Mouse (Mus musculus): ENCODE measurements around the gene Rasal1. TPM values are rescaled to one million over a fixed set of nuclear protein-coding genes. Genes with fewer than 3 reads are reported as not detected.

Rasal1 gene
- polyA plus RNA-seq, 1 experiment from 2014 or later, result 1.8 TPM

DNA sequence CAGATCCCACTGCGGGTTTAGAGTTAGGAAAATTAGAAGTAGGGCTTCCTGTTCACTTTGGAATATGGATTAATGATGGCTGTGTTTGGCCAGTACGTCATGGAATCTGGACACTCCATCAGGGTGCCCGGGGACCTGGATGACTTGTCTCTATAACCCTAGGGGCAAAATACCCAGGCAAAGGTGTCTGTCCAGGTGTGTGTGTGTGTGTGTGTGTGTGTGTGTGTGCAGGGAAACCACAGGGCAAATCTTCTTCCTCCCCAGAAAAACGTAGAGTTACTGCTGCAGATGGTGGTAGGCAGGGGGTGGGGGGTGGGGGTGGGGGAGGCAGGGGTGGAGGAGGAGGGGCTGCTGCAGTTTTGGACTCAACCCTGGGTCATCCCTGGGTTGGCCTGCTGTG lies 1.3 kb upstream of the Rasal1 start:
- Histone ChIP-seq H3K27ac (ENCODE audit: low read length) (no peak overlapping the region), H3K4me2 (ENCODE audit: low read depth, low read length) (no peak overlapping the region), H3K27me3 (replicated peaks; ENCODE audit: control insufficient read depth, insufficient read depth, low read length) (peaks cover 23% of the 10 kb centered on the region), H3K36me3 (ENCODE audit: control insufficient read depth, insufficient read depth, low read length) (no peaks in the 10 kb centered on the region), H3K9ac (ENCODE audit: low read depth, low read length) (no peak overlapping the region), H3K4me3 (ENCODE audit: low read length) (no peak overlapping the region), H3K9me3 (ENCODE audit: control insufficient read depth, low read length) (no peaks in the 10 kb centered on the region), H3K4me1 (ENCODE audit: control insufficient read depth, insufficient read depth, low read length) (peaks cover 15% of the 10 kb centered on the region)
- WGBS, result 58% methylated on average over 4 of the region's 4 CpGs
- no peak for ATAC-seq

DNA sequence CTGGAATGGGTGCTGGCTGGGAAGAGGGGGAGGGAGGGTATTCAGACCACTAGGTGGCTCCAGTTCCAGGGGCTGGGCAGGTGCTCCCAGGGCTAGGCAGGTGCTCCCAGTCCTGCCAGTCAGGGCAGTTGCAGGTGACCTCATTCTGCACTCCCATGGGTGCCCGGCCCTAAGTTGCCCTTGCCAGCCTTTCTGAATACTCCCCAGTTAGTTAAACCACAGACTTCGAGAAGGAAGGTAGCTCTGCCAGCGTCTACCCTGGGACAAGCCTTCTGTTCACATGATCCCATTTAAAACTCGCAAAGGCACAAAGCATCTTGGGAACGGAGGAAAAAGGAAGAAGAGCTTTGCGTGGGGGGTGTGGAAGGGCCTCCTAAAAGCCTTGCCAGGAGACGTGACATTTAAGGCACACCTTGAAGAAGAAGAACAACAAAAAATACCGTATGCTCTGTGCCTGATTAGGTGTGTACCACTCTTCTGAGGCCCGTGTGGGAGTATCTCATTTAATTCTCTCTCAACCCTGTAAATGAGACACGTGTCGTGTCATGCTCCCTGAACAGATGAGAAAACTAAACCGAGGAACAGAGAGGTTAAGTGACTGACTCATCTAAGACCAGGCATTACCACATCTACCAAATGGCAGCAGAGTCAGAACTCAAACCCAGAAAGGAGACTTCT lies 659 bp upstream of the Rasal1 start:
- WGBS, result 41% methylated on average over 12 of the region's 12 CpGs
- Histone ChIP-seq H3K9ac (ENCODE audit: low read depth, low read length) (no peak overlapping the region), H3K36me3 (ENCODE audit: control insufficient read depth, insufficient read depth, low read length) (no peaks in the 10 kb centered on the region), H3K4me2 (ENCODE audit: low read depth, low read length) (peak overlapping the region; percentile 78; the same call in 1 of the 2 replicates), H3K4me3 (ENCODE audit: low read length) (no peak overlapping the region), H3K9me3 (ENCODE audit: control insufficient read depth, low read length) (no peaks in the 10 kb centered on the region), H3K4me1 (ENCODE audit: control insufficient read depth, insufficient read depth, low read length) (peaks cover 15% of the 10 kb centered on the region), H3K27me3 (replicated peaks; ENCODE audit: control insufficient read depth, insufficient read depth, low read length) (peaks cover 23% of the 10 kb centered on the region), H3K27ac (ENCODE audit: low read length) (no peak overlapping the region)
- no peak for ATAC-seq

DNA sequence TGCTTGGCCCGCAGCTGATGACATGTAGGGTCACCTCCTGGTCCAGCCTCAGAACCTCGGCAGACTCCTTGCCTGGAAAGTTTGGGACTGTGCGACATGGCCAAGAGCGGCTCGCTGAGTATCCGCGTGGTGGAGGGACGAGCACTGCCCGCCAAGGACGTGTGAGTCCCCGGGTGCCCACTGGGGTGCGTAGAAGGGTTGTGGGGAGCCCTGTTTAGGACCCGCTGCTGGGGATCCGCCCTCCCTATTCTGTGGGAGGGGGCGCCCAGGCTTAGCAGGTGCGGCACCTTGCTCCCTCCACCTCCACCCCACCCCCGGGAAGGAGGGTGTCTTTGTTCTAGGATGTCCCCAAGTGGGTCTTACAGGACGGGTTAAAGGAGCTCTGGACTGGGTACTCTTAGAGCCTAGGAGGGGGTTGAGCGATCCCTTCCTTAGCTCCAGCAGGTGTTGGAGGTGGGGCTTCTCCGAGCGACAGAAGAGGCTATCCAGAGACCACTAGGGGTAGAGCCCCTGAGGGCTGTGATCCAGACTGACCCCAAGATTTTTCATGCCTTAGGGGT lies 842 bp downstream of the Rasal1 start:
- no peaks in the 10 kb centered on the region for H3K36me3 ChIP-seq (ENCODE audit: control insufficient read depth, insufficient read depth, low read length)
- peak overlapping the region; percentile 48; the same call in 1 of the 2 replicates for H3K9ac ChIP-seq (ENCODE audit: low read depth, low read length)
- WGBS, result 3% methylated on average over 21 of the region's 21 CpGs

DNA sequence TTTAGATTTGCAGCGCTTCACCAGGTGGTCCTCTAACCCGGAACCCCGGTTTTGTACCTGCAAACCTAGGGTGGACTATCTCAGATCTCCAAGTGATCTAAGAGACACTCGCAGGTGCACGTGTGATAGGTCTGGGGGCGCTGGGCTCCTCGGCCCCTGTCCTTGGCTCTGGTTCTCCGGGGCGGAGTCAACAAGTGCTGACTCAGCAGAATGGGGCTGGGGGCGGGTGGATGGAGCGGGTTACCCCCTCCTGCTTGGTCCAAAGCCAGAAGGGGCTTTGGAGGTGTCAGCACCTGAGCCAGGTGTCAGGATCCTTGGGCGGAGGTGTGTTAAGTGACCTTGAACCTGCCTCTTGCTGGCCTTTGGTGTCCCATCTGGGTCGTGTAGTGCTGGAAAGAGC lies 1.3 kb downstream of the Rasal1 start:
- peaks cover 15% of the 10 kb centered on the region for H3K4me1 ChIP-seq (ENCODE audit: control insufficient read depth, insufficient read depth, low read length)
- peaks cover 23% of the 10 kb centered on the region for H3K27me3 ChIP-seq (replicated peaks; ENCODE audit: control insufficient read depth, insufficient read depth, low read length)
- no peak overlapping the region for H3K4me3 ChIP-seq (ENCODE audit: low read length)
- H3K27ac ChIP-seq (ENCODE audit: low read length), result no peak overlapping the region
- no peak overlapping the region for H3K9ac ChIP-seq (ENCODE audit: low read depth, low read length)
- H3K9me3 ChIP-seq (ENCODE audit: control insufficient read depth, low read length), result no peaks in the 10 kb centered on the region
- no peak for ATAC-seq
- H3K4me2 ChIP-seq (ENCODE audit: low read depth, low read length), result no peak overlapping the region
- 24% methylated on average over 13 of the region's 13 CpGs for WGBS
- no peaks in the 10 kb centered on the region for H3K36me3 ChIP-seq (ENCODE audit: control insufficient read depth, insufficient read depth, low read length)

More for the DNA sequence above, 842 bp downstream of the Rasal1 start:
- peaks cover 15% of the 10 kb centered on the region for H3K4me1 ChIP-seq (ENCODE audit: control insufficient read depth, insufficient read depth, low read length)
- H3K9me3 ChIP-seq (ENCODE audit: control insufficient read depth, low read length), result no peaks in the 10 kb centered on the region
- ATAC-seq, result peak; percentile 8; the same call in 1 of the 2 replicates
- H3K4me2 ChIP-seq (ENCODE audit: low read depth, low read length), result peak overlapping the region; percentile 78
- no peak overlapping the region for H3K27ac ChIP-seq (ENCODE audit: low read length)
- H3K27me3 ChIP-seq (replicated peaks; ENCODE audit: control insufficient read depth, insufficient read depth, low read length), result peaks cover 23% of the 10 kb centered on the region
- peak overlapping the region; percentile 44 for H3K4me3 ChIP-seq (ENCODE audit: low read length)

DNA sequence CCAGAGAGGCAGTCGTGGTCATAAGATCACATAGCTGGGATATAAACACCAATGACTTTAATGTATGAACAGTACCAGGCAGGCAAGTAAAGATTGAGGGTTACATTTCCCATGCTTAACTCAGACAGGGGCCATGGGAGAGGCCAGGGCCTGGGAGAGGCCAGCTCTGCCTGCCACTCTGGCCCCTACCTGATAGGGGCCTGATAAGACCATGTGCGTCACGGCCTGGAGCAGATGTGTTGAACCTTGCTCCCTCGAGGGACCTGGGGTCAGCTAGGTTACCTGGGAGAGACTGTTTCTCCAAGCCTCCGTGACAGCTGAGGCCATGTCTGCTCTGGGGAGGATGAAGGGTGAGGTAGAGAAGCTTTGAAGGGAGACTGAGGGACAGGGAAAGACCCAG lies 2.6 kb downstream of the Rasal1 start:
- peaks cover 15% of the 10 kb centered on the region for H3K4me1 ChIP-seq (ENCODE audit: control insufficient read depth, insufficient read depth, low read length)
- no peak overlapping the region for H3K27ac ChIP-seq (ENCODE audit: low read length)
- H3K36me3 ChIP-seq (ENCODE audit: control insufficient read depth, insufficient read depth, low read length), result no peaks in the 10 kb centered on the region
- H3K27me3 ChIP-seq (replicated peaks; ENCODE audit: control insufficient read depth, insufficient read depth, low read length), result peaks cover 23% of the 10 kb centered on the region
- H3K4me3 ChIP-seq (ENCODE audit: low read length), result no peak overlapping the region
- ATAC-seq, result peak; percentile 76
- WGBS, result 42% methylated on average over 5 of the region's 5 CpGs
- H3K9me3 ChIP-seq (ENCODE audit: control insufficient read depth, low read length), result no peaks in the 10 kb centered on the region
- no peak overlapping the region for H3K4me2 ChIP-seq (ENCODE audit: low read depth, low read length)
- no peak overlapping the region for H3K9ac ChIP-seq (ENCODE audit: low read depth, low read length)

DNA sequence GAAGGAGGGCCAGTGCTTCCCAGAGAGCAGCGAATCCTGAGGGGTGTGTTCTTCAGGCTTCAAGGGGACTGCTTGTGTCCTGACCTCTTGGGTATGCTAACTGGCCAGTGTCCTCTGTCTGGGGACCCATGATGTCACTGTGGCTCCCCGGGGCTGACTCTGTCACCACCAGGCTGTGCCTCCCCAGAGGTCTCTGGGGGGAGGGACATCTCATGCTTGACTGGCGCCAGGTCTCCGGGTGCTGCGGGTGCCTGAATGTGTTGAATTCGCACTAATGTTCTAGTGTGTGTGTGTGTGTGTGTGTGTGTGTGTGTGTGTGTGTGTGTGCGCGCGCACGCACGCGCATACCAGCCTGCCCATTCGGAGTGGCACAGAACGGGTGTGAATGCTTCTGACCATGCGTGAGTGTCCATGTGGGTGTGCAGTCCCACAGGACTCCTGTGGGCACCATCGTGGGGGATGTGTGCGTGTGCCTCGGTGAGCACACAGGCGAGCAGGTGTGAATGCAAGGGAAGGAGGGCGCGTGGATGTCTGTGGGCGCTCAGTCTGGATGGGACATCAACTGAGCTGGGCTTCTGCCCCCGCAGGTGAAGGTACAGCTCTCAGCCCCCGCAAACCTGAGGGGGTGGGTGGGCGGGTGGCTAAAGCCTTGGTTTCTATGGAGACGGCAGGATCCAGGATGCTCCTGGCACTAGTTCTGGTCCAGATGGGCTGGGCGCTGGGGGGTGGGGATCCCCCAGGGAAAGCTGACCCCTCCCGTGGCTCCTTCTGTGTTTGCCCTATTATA lies 4.5 kb downstream of the Rasal1 start:
- no peak for ATAC-seq
- Histone ChIP-seq H3K27ac (ENCODE audit: low read length) (no peak overlapping the region), H3K27me3 (replicated peaks; ENCODE audit: control insufficient read depth, insufficient read depth, low read length) (peaks cover 19% of the 10 kb centered on the region), H3K36me3 (ENCODE audit: control insufficient read depth, insufficient read depth, low read length) (no peaks in the 10 kb centered on the region), H3K4me3 (ENCODE audit: low read length) (no peak overlapping the region), H3K9me3 (ENCODE audit: control insufficient read depth, low read length) (no peaks in the 10 kb centered on the region), H3K4me2 (ENCODE audit: low read depth, low read length) (no peak overlapping the region), H3K9ac (ENCODE audit: low read depth, low read length) (no peak overlapping the region), H3K4me1 (ENCODE audit: control insufficient read depth, insufficient read depth, low read length) (peaks cover 15% of the 10 kb centered on the region)
- 78% methylated on average over 28 of the region's 28 CpGs for WGBS

DNA sequence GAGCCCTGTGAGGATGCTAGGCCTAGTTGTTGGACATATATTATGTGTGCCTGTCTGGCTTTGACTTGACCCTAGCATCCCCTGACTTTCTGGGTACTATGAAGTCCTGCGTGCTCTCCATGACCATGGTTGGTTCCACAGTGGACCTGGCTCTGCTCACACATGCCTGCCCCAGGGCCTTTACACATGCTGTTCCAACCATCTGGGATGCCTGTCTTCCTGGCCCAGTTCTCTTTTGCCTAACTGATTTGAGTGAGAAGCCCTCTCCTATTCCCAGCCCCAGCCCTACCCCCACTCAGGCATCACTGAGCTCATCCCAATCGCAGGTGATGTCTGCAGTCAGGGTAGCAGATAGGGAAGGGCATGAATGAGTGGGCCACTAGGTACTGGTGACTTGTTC lies 5.3 kb downstream of the Rasal1 start:
- ATAC-seq, result no peak
- no peak overlapping the region for H3K4me2 ChIP-seq (ENCODE audit: low read depth, low read length)
- 91% methylated on average over 2 of the region's 2 CpGs for WGBS

DNA sequence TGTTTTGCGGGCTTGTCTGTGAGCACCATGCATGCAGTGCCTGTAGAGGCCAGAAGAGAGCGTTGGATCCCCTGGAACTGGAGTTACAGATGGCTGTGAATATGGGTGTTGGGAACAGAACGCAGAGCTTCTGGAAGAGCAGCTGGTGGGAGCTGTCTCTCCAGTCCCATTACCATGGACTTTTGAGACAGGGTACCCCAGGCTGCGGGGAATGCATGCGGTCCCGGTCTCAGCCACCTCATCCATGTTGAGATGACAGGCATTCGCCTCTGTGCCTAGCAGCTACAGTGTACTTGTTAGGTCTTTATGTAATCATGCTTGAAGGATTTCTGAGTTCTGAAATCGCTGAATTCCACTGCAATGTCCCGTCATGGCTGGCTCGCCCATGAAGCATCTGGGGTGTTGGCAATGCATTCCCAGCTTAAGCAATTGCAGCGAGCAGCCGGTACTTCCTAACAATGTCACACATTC lies 7.7 kb downstream of the Rasal1 start:
- 78% methylated on average over 12 of the region's 12 CpGs for WGBS

More for the DNA sequence above, 5.3 kb downstream of the Rasal1 start:
- H3K27ac ChIP-seq (ENCODE audit: low read length), result no peak overlapping the region
- no peak overlapping the region for H3K9ac ChIP-seq (ENCODE audit: low read depth, low read length)
- H3K4me3 ChIP-seq (ENCODE audit: low read length), result no peak overlapping the region
- H3K9me3 ChIP-seq (ENCODE audit: control insufficient read depth, low read length), result no peaks in the 10 kb centered on the region
- peaks cover 9% of the 10 kb centered on the region for H3K4me1 ChIP-seq (ENCODE audit: control insufficient read depth, insufficient read depth, low read length)
- H3K27me3 ChIP-seq (replicated peaks; ENCODE audit: control insufficient read depth, insufficient read depth, low read length), result peaks cover 13% of the 10 kb centered on the region
- H3K36me3 ChIP-seq (ENCODE audit: control insufficient read depth, insufficient read depth, low read length), result no peaks in the 10 kb centered on the region

DNA sequence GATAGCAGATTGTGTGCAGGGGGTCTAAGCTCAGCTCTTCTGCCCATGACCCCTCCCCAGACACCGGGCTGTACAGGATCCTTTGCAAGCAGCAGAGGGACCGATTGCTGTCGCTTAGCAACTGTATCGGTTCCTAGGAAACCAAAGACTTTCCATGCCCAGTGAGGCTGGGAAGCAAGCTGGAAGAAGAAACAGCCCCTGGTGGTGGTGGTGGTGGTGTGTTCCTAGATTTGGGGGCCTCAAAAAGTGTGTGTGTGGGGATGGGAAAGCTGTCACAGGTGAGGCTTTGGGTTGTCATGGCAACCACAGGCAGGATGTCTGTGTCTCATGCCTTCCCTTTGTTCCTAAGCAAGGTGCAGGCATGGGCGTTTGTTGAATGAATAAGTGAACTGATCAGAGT lies 12.2 kb downstream of the Rasal1 start:
- H3K9ac ChIP-seq (ENCODE audit: low read depth, low read length), result no peak overlapping the region
- ATAC-seq, result no peak
- no peak overlapping the region for H3K4me3 ChIP-seq (ENCODE audit: low read length)
- no peaks in the 10 kb centered on the region for H3K9me3 ChIP-seq (ENCODE audit: control insufficient read depth, low read length)
- no peaks in the 10 kb centered on the region for H3K4me1 ChIP-seq (ENCODE audit: control insufficient read depth, insufficient read depth, low read length)
- no peaks in the 10 kb centered on the region for H3K27me3 ChIP-seq (replicated peaks; ENCODE audit: control insufficient read depth, insufficient read depth, low read length)
- no peak overlapping the region for H3K4me2 ChIP-seq (ENCODE audit: low read depth, low read length)
- no peaks in the 10 kb centered on the region for H3K36me3 ChIP-seq (ENCODE audit: control insufficient read depth, insufficient read depth, low read length)
- H3K27ac ChIP-seq (ENCODE audit: low read length), result no peak overlapping the region
- WGBS, result 46% methylated on average over 5 of the region's 5 CpGs

More for the DNA sequence above, 7.7 kb downstream of the Rasal1 start:
- Histone ChIP-seq H3K4me1 (ENCODE audit: control insufficient read depth, insufficient read depth, low read length) (0 out of 2 replicates have a peak, but pooled peaks cover 2% of the 10 kb centered on the region), H3K36me3 (ENCODE audit: control insufficient read depth, insufficient read depth, low read length) (no peaks in the 10 kb centered on the region), H3K9ac (ENCODE audit: low read depth, low read length) (no peak overlapping the region), H3K27ac (ENCODE audit: low read length) (no peak overlapping the region), H3K4me3 (ENCODE audit: low read length) (no peak overlapping the region), H3K9me3 (ENCODE audit: control insufficient read depth, low read length) (no peaks in the 10 kb centered on the region), H3K27me3 (replicated peaks; ENCODE audit: control insufficient read depth, insufficient read depth, low read length) (no peaks in the 10 kb centered on the region), H3K4me2 (ENCODE audit: low read depth, low read length) (no peak overlapping the region)
- ATAC-seq, result no peak
